Mouse (Mus musculus) 3T3-L1 (cell line): ENCODE measurements around the gene Cldnd1.

ENCODE experiments used
- DNase-seq: peaks from one replicate; pipeline ENCODE4 v3.0.0-alpha.2; 2015; ENCODE audit warnings: low read depth, low spot score

Cldnd1 gene

DNA sequence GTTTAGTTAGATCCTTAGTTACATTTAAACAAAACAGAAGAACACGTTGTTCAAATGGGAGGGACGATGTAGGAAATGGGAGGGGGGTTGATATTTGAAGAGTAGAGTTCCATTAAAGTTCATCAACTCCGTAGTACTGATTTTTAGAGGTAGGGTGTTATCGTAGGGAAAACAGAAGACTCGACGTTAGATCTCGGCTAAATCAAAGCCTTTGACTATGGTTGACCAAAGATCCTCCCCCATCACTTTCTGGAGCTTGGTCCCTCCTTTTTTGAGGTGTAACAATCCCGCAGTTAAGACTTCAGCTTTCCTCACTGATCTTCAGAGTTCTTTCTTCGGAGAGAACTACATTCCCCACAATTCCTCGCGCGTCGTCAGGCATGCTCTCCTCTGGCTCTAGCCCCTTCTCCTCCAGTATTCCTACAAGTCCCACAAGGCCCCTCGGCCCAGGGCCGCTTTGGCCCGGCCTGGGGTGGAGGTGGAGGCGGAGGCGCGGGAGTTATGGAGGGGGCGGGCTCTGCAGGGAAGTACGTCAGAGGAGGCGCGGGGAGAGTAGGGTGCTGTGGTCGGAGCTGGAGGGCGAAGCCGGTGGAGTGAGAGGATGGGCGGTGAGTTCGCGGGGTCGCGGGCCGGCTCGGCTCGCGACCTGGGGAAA is at the start of gene Cldnd1:
TSS of gene Cldnd1 (plus strand) at position 434 of the 655 bp plus-strand sequence.
- DNase-seq = peak; percentile 98

DNA sequence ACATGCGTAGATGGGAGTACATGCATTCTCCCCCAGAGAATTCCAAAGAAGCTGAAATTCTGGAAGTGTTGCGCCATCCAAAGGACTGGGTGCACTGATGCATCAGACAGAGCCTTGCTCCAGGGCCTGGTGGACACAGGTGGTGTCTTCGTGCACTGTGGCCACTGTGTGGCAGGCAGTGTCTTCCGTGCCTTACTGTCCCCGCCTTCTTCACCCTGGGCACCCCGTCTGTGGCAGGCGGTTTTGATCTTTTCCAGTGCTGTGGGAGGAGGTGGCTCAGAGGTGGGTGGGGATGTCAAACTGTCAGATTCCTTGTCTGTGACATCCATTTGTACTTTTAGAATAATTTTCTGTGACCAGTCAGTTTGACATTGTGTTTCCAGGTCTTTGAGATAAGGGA is 49.0 kb upstream of the Cldnd1 start:
- no peak for DNase-seq

- DNase-seq = no peak
These were observed 45.7 kb upstream of the Cldnd1 start for GRCm38 (mm10) chr16:58682046-58682445.

DNA sequence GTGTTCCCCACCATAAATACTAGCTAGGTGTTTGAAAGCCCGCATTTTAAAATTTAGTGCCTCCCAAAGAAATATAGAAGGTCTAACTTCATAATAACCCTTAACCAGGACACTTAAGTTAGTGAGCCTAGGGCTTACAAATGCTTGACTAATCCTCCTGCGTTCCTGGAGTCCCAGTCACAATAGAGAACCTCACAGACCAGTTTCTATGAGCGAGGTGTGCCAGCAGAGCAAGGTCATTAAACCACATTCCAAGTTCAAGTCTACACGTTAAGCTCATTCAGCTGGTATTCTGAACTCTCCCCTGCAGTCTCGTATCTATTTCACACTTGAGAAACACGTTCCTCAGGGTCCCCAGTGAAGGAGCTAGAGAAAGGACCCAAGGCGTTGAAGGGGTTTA is 44.8 kb upstream of the Cldnd1 start:
- DNase-seq = no peak

- no peak for DNase-seq
These were observed 43.8 kb upstream of the Cldnd1 start for GRCm38 (mm10) chr16:58683911-58684310.

- peak; percentile 34 for DNase-seq
These were observed 43.2 kb upstream of the Cldnd1 start for GRCm38 (mm10) chr16:58684537-58684936.

DNA sequence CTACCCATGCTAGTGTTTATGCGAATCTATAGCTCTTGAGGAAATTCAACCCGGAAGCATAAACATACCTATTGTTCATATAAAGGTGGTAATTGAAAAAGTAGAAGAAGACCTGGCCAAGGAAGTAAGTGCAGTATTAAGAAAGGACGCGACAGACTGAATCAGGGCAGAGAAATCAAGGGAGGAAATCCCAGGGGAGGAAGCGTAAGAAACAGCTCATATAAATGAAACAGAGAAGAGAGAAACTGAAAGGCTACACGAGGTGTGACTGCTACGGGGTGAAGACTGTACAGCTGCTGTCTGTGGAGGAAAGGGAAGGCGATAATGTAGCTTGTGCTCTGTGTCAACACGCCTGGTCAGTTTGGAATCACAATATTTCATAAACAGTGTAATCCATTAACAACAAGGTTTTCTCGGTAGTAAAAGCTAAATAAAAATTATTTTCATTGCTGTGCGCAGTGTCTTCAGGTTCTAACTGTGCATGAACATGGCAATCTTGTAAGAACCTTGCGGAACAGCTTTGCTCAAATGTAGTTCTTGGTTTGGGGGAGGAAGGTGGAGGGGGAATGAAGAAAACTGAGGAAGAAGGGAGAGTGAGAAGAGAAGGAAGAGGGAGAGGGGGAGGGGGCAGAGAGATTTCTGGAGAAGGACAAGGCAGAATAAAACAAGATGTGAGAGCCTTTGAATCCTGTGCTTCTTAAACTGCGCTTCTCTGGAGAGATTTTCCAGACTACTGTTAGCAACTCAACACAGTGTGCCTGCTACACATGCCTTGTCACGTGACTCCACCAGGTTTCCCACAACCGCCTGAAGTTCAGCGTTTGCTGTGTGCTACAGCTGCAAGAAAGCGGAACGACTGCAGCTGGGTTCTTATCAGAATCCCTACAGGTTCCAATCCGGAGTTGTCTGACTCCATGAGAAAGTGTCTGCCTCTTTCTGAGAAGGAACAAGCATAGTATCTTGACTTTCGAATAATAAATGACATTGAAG is 41.9 kb upstream of the Cldnd1 start:
- DNase-seq = no peak

- no peak for DNase-seq
These were observed 39.2 kb upstream of the Cldnd1 start for GRCm38 (mm10) chr16:58688534-58688933.

DNA sequence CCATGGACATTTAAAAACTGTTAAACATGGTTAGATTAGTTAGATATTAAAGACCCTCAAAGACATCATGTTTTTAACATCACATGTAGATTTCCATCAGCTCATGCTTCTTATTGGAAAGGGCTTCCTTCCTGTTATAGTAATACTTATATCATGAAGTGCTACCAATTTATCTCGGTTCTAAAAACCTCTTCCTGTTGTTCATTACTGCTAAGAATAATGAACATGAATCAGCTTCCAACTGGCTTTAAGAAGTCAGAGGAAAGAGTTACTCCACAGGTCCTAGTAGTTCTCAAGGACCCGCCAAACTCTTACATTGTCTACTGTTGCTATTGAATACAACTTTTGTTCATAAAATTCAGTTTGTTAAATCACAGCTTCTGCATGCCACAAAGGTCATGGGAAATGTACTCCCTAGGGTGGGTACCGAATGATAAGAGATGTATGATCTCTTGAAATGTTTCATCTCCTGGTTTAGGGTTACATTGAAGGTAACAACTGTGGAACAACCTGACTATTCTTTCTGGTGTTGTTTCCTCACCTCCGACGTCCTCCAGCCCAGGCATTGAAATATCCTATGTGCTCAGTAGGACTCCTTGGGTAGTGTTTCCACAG is 38.0 kb upstream of the Cldnd1 start:
- DNase-seq = no peak

- DNase-seq = no peak
These were observed 37.4 kb upstream of the Cldnd1 start for GRCm38 (mm10) chr16:58690322-58690732.

DNA sequence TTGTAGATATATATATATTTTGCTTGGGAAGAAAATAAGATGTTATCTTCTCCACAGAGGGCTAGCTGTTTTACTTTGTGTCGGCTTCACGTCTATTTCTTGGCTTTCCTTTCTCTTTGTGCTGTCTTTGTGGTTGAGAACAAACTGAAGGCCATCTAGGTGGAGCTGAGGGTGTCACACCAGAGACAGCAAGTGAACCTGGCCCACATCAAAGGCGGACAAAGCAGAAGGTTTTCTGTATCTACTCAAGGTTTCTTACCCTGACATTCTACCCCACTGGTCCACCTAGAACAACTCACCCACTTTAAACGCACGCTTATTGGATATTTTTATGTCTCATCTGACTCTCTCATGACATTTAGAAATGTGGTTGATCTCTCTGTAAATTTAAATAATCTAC is 33.6 kb upstream of the Cldnd1 start:
- DNase-seq = no peak

DNA sequence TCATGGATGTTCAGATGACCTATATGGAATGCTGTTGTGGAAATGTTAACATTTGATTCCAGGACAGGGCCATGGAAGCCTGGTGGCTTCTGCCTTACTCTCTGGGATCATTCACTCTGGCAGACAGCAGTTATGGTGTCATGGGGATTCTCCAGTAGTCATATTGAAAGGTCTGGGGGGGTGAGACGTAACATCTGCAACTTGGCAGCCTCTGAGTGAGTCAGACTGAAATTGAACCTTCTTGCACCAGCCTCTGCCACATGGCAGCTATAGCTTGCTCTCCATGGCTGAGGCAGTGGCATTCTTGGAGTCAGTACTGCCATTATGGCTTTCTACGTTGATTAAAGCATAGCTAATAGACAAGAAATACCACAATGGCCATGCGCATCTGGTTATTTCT is 30.9 kb upstream of the Cldnd1 start:
- DNase-seq = peak; percentile 74

GRCm38 (mm10) chr16:58697261-58697660 is 30.4 kb upstream of the Cldnd1 start:
- no peak for DNase-seq

DNA sequence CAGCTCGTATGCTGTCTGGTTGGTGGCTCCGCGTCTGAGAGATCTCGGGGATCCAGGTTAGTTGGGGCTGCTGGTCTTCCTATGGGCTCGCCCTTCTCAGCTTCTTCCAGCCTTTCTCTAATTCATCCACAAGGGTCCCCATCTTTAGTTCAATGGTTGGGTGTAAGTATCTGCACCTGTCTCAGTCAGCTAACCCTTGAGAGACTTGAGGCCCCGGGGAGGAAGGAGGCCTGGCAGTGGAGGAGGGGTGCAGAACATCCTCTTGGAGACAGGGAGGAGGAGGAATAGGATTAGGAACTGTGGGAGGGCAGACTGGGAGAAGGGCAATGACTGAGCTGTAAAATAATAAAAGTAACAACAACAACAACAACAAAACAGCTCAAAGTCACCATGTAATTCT is 27.5 kb upstream of the Cldnd1 start:
- no peak for DNase-seq

DNA sequence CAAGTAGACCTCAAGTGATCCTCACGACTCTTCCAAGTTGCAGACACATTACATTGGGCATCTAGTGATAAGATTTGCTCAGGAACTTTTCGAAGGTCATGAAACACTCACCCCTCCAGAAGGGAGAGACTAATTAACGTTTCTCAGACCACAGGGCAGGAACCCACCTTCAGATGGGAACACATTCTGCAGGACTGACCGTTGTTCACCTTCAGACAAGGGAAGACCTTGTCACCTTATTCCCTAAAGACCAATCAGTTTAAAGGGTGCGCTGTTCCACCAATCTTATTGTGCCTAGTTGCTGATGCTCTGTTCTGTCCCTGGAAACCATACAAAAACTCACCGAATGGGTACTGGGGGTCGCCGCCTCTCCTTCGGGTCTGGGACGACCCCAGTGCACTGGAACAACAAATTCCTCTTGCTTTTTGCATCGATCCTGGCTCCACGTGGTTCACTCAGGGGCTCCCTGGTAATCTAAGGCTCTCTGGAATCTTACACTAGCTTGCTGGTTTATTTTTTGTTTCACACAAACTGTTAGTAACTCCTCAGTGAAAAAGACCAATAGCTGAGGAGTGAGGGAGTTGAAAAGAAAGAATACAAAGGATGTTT is 26.8 kb upstream of the Cldnd1 start:
- no peak for DNase-seq

- no peak for DNase-seq
These were observed 25.9 kb upstream of the Cldnd1 start for GRCm38 (mm10) chr16:58701779-58702178.

DNA sequence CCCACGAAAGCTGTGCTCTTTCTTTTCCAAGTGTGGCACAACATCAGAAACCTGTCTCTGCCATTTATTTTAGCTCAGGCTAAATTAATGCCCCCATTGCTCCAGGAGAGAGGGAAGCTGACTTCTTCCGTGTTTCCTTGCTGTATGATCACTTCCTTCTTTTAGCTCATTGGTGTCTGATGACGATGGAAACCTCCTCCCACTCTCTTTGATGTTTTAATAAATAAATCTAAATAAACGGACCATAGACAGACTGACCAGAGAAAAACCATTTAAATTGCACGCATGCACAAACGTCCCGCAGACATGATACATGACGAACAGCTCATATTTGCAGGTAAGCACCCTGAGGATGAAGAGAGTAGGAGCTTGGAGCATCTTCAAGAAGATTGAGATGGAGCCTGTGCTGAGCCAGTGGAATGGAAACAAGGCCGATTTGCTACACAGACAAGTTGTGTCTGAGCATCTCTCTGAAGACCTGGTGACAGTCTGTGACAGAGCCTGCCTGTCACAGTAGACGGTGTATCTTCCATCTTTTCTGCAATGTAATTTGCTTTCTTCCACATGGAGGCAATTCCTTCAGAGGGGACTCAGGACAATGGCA is 25.3 kb upstream of the Cldnd1 start:
- DNase-seq = no peak

- DNase-seq = peak; percentile 55
These were observed 24.2 kb upstream of the Cldnd1 start for GRCm38 (mm10) chr16:58703382-58704124.

- no peak for DNase-seq
These were observed 22.7 kb upstream of the Cldnd1 start for GRCm38 (mm10) chr16:58704999-58705398.

GRCm38 (mm10) chr16:58707276-58707905 is 20.3 kb upstream of the Cldnd1 start:
- no peak for DNase-seq
